Comparison of ENCODE assay signal across 7 mouse cellular contexts in the genomic region with DNA sequence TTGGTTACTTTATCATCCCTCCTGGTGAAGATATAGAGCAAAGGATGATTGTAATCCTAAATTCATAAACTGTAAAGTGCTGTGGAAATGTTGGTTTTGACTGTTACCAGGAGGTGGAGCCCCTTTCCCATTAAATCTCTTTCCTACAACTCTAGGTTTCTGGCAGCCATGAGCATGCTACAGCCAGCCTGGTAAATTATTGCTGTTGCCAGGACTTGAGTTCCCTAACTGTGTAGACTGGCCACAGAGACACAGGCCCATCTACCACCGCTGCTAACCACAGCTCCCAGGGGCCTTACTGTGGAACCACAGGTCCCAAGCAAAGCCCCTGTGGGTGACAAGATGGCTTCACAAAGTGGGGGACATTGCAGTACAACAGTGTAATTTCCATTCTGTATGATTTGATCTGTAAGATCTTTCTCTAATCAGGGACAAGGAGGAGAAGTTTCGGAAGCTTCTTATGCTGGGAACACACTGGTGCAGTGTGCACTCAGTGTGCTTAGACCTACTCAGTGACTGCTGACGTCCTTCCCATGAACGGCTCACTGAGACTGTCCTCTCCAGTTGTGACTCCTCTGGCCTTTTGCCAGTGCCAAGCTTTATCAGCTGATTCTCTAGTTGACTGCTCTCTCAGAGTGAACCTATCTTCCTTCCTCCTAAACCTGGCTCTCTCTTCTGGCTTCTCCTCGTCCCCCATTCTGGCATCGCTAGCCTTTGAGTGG. TPM values are rescaled to one million over a fixed set of nuclear protein-coding genes. Genes with fewer than 3 reads are reported as not detected.
DNase-seq lines count a peak whose midpoint lies in the region; ATAC-seq and TF ChIP-seq lines count a peak whose summit lies in the region.

No protein-coding gene starts in this region.

- DNase-seq in left cerebral cortex, adult 11 months (ENCODE audit: low spot score), result peak; percentile 19
- DNase-seq in left cerebral cortex, adult 8-10 months (ENCODE audit: low spot score in 2 of 2), result no peak
- peak; percentile 60 for DNase-seq in adrenal gland, postnatal 14 days
- peak; percentile 41 to 57 for DNase-seq in cerebellum, postnatal 25 days
- peak; percentile 89 for DNase-seq in hindbrain, postnatal 0 days (ENCODE audit: low spot score)
- peak; percentile 86 for DNase-seq in midbrain, postnatal 0 days (ENCODE audit: low spot score)
- DNase-seq in liver, embryonic 11.5 days (ENCODE audit: low spot score), result no peak

- no peak overlapping the region for H3K9ac ChIP-seq in hindbrain, postnatal 0 days (replicated peaks; ENCODE audit: low read length)
- no peak overlapping the region for H3K9ac ChIP-seq in midbrain, postnatal 0 days (replicated peaks; ENCODE audit: low read length, poor library complexity, severe bottlenecking)
- no peak overlapping the region for H3K9ac ChIP-seq in liver, embryonic 11.5 days (ENCODE audit: low read depth, low read length)

- H3K27ac ChIP-seq in hindbrain, postnatal 0 days, result no peak overlapping the region
- H3K27ac ChIP-seq in midbrain, postnatal 0 days (ENCODE audit: low read depth, low read length), result no peak overlapping the region
- H3K27ac ChIP-seq in liver, embryonic 11.5 days (ENCODE audit: low read depth, low read length), result no peak overlapping the region

- H3K9me3 ChIP-seq in hindbrain, postnatal 0 days (ENCODE audit: low read length), result no peaks in the 10 kb centered on the region
- 0 out of 2 replicates have a peak, but pooled peaks cover 3% of the 10 kb centered on the region for H3K9me3 ChIP-seq in midbrain, postnatal 0 days (ENCODE audit: low read length)
- H3K9me3 ChIP-seq in liver, embryonic 11.5 days (ENCODE audit: control insufficient read depth, low read length), result no peaks in the 10 kb centered on the region

- no peaks in the 10 kb centered on the region for H3K27me3 ChIP-seq in hindbrain, postnatal 0 days (ENCODE audit: insufficient read depth, low read length)
- H3K27me3 ChIP-seq in midbrain, postnatal 0 days (ENCODE audit: insufficient read depth, low read length), result no peaks in the 10 kb centered on the region
- H3K27me3 ChIP-seq in liver, embryonic 11.5 days (replicated peaks; ENCODE audit: control insufficient read depth, insufficient read depth, low read length), result no peaks in the 10 kb centered on the region; the same call in 1 of the 2 replicates

- no peak overlapping the region for H3K4me2 ChIP-seq in hindbrain, postnatal 0 days (ENCODE audit: low read depth, low read length)
- H3K4me2 ChIP-seq in midbrain, postnatal 0 days (ENCODE audit: low read depth, low read length, poor library complexity, severe bottlenecking), result no peak overlapping the region
- no peak overlapping the region for H3K4me2 ChIP-seq in liver, embryonic 11.5 days

- ATAC-seq in hindbrain, postnatal 0 days, result peak; percentile 78
- ATAC-seq in midbrain, postnatal 0 days (ENCODE audit: low FRiP score), result peak; percentile 47; the same call in 1 of the 2 replicates
- ATAC-seq in liver, embryonic 11.5 days (replicated peaks; ENCODE audit: low FRiP score), result no peak

- peak; percentile 81 for TF ChIP-seq CTCF in hindbrain, postnatal 0 days (IDR thresholded peaks at IDR 0.05; ENCODE audit: low read depth)
- peak; percentile 88 for TF ChIP-seq CTCF in midbrain, postnatal 0 days (IDR thresholded peaks at IDR 0.05)

- H3K36me3 ChIP-seq in hindbrain, postnatal 0 days (ENCODE audit: insufficient read depth, low read length), result no peaks in the 10 kb centered on the region
- H3K36me3 ChIP-seq in midbrain, postnatal 0 days (ENCODE audit: insufficient read depth, low read length), result no peaks in the 10 kb centered on the region
- no peaks in the 10 kb centered on the region for H3K36me3 ChIP-seq in liver, embryonic 11.5 days (ENCODE audit: control insufficient read depth, insufficient read depth, low read length)

- no peaks in the 10 kb centered on the region for H3K4me1 ChIP-seq in hindbrain, postnatal 0 days (ENCODE audit: insufficient read depth, low read length)
- no peaks in the 10 kb centered on the region for H3K4me1 ChIP-seq in midbrain, postnatal 0 days (ENCODE audit: insufficient read depth, low read length)
- no peaks in the 10 kb centered on the region for H3K4me1 ChIP-seq in liver, embryonic 11.5 days (replicated peaks; ENCODE audit: control insufficient read depth, insufficient read depth, low read length)

- WGBS in hindbrain, postnatal 0 days, result 68% methylated on average over 6 of the region's 6 CpGs
- WGBS in midbrain, postnatal 0 days, result 74% methylated on average over 6 of the region's 6 CpGs
- WGBS in liver, embryonic 11.5 days, result 80% methylated on average over 6 of the region's 6 CpGs

- no peak overlapping the region for H3K4me3 ChIP-seq in hindbrain, postnatal 0 days (ENCODE audit: low read length)
- no peak overlapping the region for H3K4me3 ChIP-seq in midbrain, postnatal 0 days (ENCODE audit: low read depth, low read length)
- no peak overlapping the region for H3K4me3 ChIP-seq in liver, embryonic 11.5 days (ENCODE audit: low read depth, low read length)

RNA-seq across cellular contexts. Expression of gene Sec61b, which starts 47.6 kb away (rescaled TPM):
- 10 to 100 TPM; 40.2 to 48.5 (median 41.3) TPM for total RNA-seq in left cerebral cortex, adult 8-10 months (2022)
- total RNA-seq in adrenal gland, postnatal 14 days (2021), result 194 and 208 TPM in 2 replicates
- total RNA-seq in hindbrain, postnatal 0 days (2014; rRNA removed), result 211 and 228 TPM in 2 replicates
- polyA plus RNA-seq in hindbrain, postnatal 0 days (2015; fragmentation: Nextera tagmentation; extraction: Ambion mirVana), result 247 and 259 TPM in 2 replicates
- 204 and 228 TPM in 2 replicates for total RNA-seq in midbrain, postnatal 0 days (2014; rRNA removed)
- polyA plus RNA-seq in midbrain, postnatal 0 days (2015; fragmentation: Nextera tagmentation; extraction: Ambion mirVana), result 262 and 263 TPM in 2 replicates
- polyA plus RNA-seq in liver, embryonic 11.5 days (2014; fragmentation: Nextera tagmentation; extraction: Ambion mirVana), result 373 and 390 TPM in 2 replicates

RNA-seq across cellular contexts. Expression of gene Alg2, which starts 47.9 kb away (rescaled TPM):
- total RNA-seq in left cerebral cortex, adult 8-10 months (2022), result 100 to 1,000 TPM; 112 to 118 (median 114) TPM
- total RNA-seq in adrenal gland, postnatal 14 days (2021), result 92.9 and 115 TPM in 2 replicates
- 212 and 217 TPM in 2 replicates for total RNA-seq in hindbrain, postnatal 0 days (2014; rRNA removed)
- polyA plus RNA-seq in hindbrain, postnatal 0 days (2015; fragmentation: Nextera tagmentation; extraction: Ambion mirVana), result 265 and 288 TPM in 2 replicates
- 259 and 292 TPM in 2 replicates for total RNA-seq in midbrain, postnatal 0 days (2014; rRNA removed)
- 338 and 344 TPM in 2 replicates for polyA plus RNA-seq in midbrain, postnatal 0 days (2015; fragmentation: Nextera tagmentation; extraction: Ambion mirVana)
- polyA plus RNA-seq in liver, embryonic 11.5 days (2014; fragmentation: Nextera tagmentation; extraction: Ambion mirVana), result 44.5 and 46.3 TPM in 2 replicates

Comparison
In these comparisons a context has a peak if more than half of its experiments do, and no peak if none do; other contexts are left out.
1. DNase-seq: peak in left cerebral cortex, adult 11 months (single experiment), adrenal gland, postnatal 14 days (single experiment), cerebellum, postnatal 25 days (2 of 2), hindbrain, postnatal 0 days (single experiment) and midbrain, postnatal 0 days (single experiment); none in left cerebral cortex, adult 8-10 months (0 of 2) and liver, embryonic 11.5 days (single experiment).